Comparison of ENCODE assay signal across 8 mouse cellular contexts in genomic region chr5:140830314-140831063, GRCm38 (mm10). TPM values are rescaled to one million over a fixed set of nuclear protein-coding genes. Genes with fewer than 3 reads are reported as not detected.
DNase-seq lines count a peak whose midpoint lies in the region; ATAC-seq and TF ChIP-seq lines count a peak whose summit lies in the region.

Gene Gna12 (minus strand): TSS chr5:140830431.

- H3K27me3 ChIP-seq in embryonic facial prominence, embryonic 13.5 days: no peaks in the 10 kb centered on the region
- no peaks in the 10 kb centered on the region for H3K27me3 ChIP-seq in kidney, adult 2 months (replicated peaks; ENCODE audit: control insufficient read depth, insufficient read depth, low read length)
- no peaks in the 10 kb centered on the region for H3K27me3 ChIP-seq in limb, embryonic 12.5 days
- no peaks in the 10 kb centered on the region for H3K27me3 ChIP-seq in midbrain, embryonic 15.5 days (replicated peaks)
- H3K27me3 ChIP-seq in spleen, adult 2 months (ENCODE audit: control insufficient read depth, insufficient read depth, low read length): no peaks in the 10 kb centered on the region

- no peak for TF ChIP-seq POLR2A in kidney, adult 2 months (IDR thresholded peaks at IDR 0.05; ENCODE audit: low read depth, low read length)
- no peak for TF ChIP-seq POLR2A in spleen, adult 2 months (IDR thresholded peaks at IDR 0.05; ENCODE audit: low read depth, low read length)

- peak; percentile 98 for ATAC-seq in embryonic facial prominence, embryonic 13.5 days (ENCODE audit: insufficient number of reproducible peaks, insufficient read depth, low FRiP score, low TSS enrichment, low read depth)
- peak; percentile 98 for ATAC-seq in limb, embryonic 12.5 days (ENCODE audit: insufficient number of reproducible peaks, insufficient read depth, low FRiP score, low TSS enrichment, low read depth)
- ATAC-seq in midbrain, embryonic 15.5 days (replicated peaks): peak; percentile 99

- no peaks in the 10 kb centered on the region for H3K9me3 ChIP-seq in embryonic facial prominence, embryonic 13.5 days
- no peaks in the 10 kb centered on the region for H3K9me3 ChIP-seq in limb, embryonic 12.5 days
- no peaks in the 10 kb centered on the region for H3K9me3 ChIP-seq in midbrain, embryonic 15.5 days

- H3K9ac ChIP-seq in embryonic facial prominence, embryonic 13.5 days: peak within 1 kb of the TSS; percentile 89
- H3K9ac ChIP-seq in limb, embryonic 12.5 days (replicated peaks): peak within 1 kb of the TSS; percentile 79
- H3K9ac ChIP-seq in midbrain, embryonic 15.5 days: peak within 1 kb of the TSS; percentile 70

- H3K4me2 ChIP-seq in embryonic facial prominence, embryonic 13.5 days: peak within 1 kb of the TSS; percentile 91
- H3K4me2 ChIP-seq in limb, embryonic 12.5 days: peak within 1 kb of the TSS; percentile 89
- peak within 1 kb of the TSS; percentile 89 for H3K4me2 ChIP-seq in midbrain, embryonic 15.5 days

- under 1% methylated on average over 44 of the region's 49 CpGs for WGBS in embryonic facial prominence, embryonic 13.5 days
- 1% methylated on average over 49 of the region's 49 CpGs for WGBS in kidney, adult 2 months
- WGBS in limb, embryonic 12.5 days: under 1% methylated on average over 49 of the region's 49 CpGs
- WGBS in midbrain, embryonic 15.5 days: under 1% methylated on average over 43 of the region's 49 CpGs
- 2% methylated on average over 49 of the region's 49 CpGs for WGBS in spleen, adult 2 months

- no peaks in the 10 kb centered on the region; the same call in 1 of the 2 replicates for H3K36me3 ChIP-seq in embryonic facial prominence, embryonic 13.5 days
- H3K36me3 ChIP-seq in kidney, adult 2 months (ENCODE audit: control insufficient read depth, insufficient read depth, low read length): no peaks in the 10 kb centered on the region
- H3K36me3 ChIP-seq in limb, embryonic 12.5 days: 0 out of 2 replicates have a peak, but pooled peaks cover 4% of the 10 kb centered on the region
- no peaks in the 10 kb centered on the region for H3K36me3 ChIP-seq in midbrain, embryonic 15.5 days (replicated peaks)
- no peaks in the 10 kb centered on the region for H3K36me3 ChIP-seq in spleen, adult 2 months (ENCODE audit: control insufficient read depth, insufficient read depth, low read length)

- peak within 1 kb of the TSS; percentile 82 for H3K4me3 ChIP-seq in embryonic facial prominence, embryonic 13.5 days
- peak within 1 kb of the TSS; percentile 74 for H3K4me3 ChIP-seq in kidney, adult 2 months (ENCODE audit: insufficient read depth, low read depth, low read length)
- H3K4me3 ChIP-seq in limb, embryonic 12.5 days (replicated peaks): peak within 1 kb of the TSS; percentile 75
- H3K4me3 ChIP-seq in midbrain, embryonic 15.5 days: peak within 1 kb of the TSS; percentile 67
- H3K4me3 ChIP-seq in spleen, adult 2 months (ENCODE audit: extremely low read depth, insufficient read depth, insufficient read length): peak within 1 kb of the TSS; percentile 94

- TF ChIP-seq CTCF in kidney, adult 2 months (conservative IDR thresholded peaks at IDR 0.05; ENCODE audit: insufficient read depth, insufficient read length, low read depth, low read length): no peak
- TF ChIP-seq CTCF in spleen, adult 2 months (IDR thresholded peaks at IDR 0.05; ENCODE audit: extremely low read depth, insufficient read depth, insufficient read length, insufficient replicate concordance): no peak

- H3K4me1 ChIP-seq in embryonic facial prominence, embryonic 13.5 days: peaks cover 32% of the 10 kb centered on the region
- peaks cover 19% of the 10 kb centered on the region for H3K4me1 ChIP-seq in kidney, adult 2 months (ENCODE audit: control insufficient read depth, insufficient read depth, low read length)
- peaks cover 31% of the 10 kb centered on the region for H3K4me1 ChIP-seq in limb, embryonic 12.5 days (replicated peaks)
- H3K4me1 ChIP-seq in midbrain, embryonic 15.5 days: peaks cover 45% of the 10 kb centered on the region
- H3K4me1 ChIP-seq in spleen, adult 2 months (ENCODE audit: control insufficient read depth, insufficient read depth, insufficient read length): peaks cover 4% of the 10 kb centered on the region

- peak within 1 kb of the TSS; percentile 69 for H3K27ac ChIP-seq in embryonic facial prominence, embryonic 13.5 days
- peak within 1 kb of the TSS; percentile 96 for H3K27ac ChIP-seq in kidney, adult 2 months (ENCODE audit: insufficient read depth, low read depth, low read length)
- H3K27ac ChIP-seq in limb, embryonic 12.5 days: peak within 1 kb of the TSS; percentile 41; the same call in 1 of the 2 replicates
- H3K27ac ChIP-seq in midbrain, embryonic 15.5 days: peak within 1 kb of the TSS; percentile 79
- H3K27ac ChIP-seq in spleen, adult 2 months (ENCODE audit: insufficient read depth, low read length): peak within 1 kb of the TSS; percentile 48

- DNase-seq in 3134 (ENCODE audit: extremely low read depth, insufficient read length, low spot score): peak; percentile 99
- DNase-seq in adrenal gland, postnatal 36 days: peak; percentile 97
- DNase-seq in heart, adult 18-20 months: peak; percentile 98 to 99
- peak; percentile 99 for DNase-seq in kidney, adult 2 months
- DNase-seq in spleen, adult 2 months (ENCODE audit: low read depth in 1 of 2, low spot score in 2 of 2): peak; percentile 95 to 99

RNA-seq across cellular contexts. Expression of gene Gna12, which starts in this region (rescaled TPM):
- total RNA-seq in adrenal gland, postnatal 36 days (2021): 100 to 1,000 TPM; 119 to 155 TPM
- polyA plus RNA-seq in embryonic facial prominence, embryonic 13.5 days (2015; fragmentation: Nextera tagmentation; extraction: Ambion mirVana): 9.3 and 14.3 TPM in 2 replicates
- 100 to 1,000 TPM; 126 to 130 TPM for total RNA-seq in heart, adult 18-20 months (2021)
- polyA plus RNA-seq in kidney, adult 2 months (2012; rRNA removed): 122 and 136 TPM in 2 replicates
- 18.5 and 49.7 TPM in 2 replicates for polyA plus RNA-seq in limb, embryonic 12.5 days (2016; fragmentation: Nextera tagmentation; extraction: Ambion mirVana)
- 49.8 and 63.1 TPM in 2 replicates for polyA plus RNA-seq in midbrain, embryonic 15.5 days (2015; fragmentation: Nextera tagmentation; extraction: Ambion mirVana)
- polyA plus RNA-seq in spleen, adult 2 months (2012; rRNA removed): 66.8 and 67.9 TPM in 2 replicates

Comparison
In these comparisons a context has a peak if more than half of its experiments do, and no peak if none do; other contexts are left out.
1. Peak in every context shown above with its lines: DNase-seq, ATAC-seq, H3K4me3 ChIP-seq and H3K27ac ChIP-seq.
2. H3K27ac ChIP-seq: peak in every context shown above with its lines; median percentile 96 in kidney, adult 2 months; 79 in midbrain, embryonic 15.5 days; 69 in embryonic facial prominence, embryonic 13.5 days; 48 in spleen, adult 2 months; 41 in limb, embryonic 12.5 days.